Mouse (Mus musculus): ENCODE data around the gene Ccdc9. TPM values are rescaled to one million over a fixed set of nuclear protein-coding genes. Genes with fewer than 3 reads are reported as not detected.
"Not testable (repeated sequence)": the region's sequence is repeated elsewhere in the genome, so short reads cannot be mapped to it uniquely, and the experiment has no call there.

The Ccdc9 gene
- polyA plus RNA-seq, 1 experiment from 2014 or later = 43.2 TPM

DNA sequence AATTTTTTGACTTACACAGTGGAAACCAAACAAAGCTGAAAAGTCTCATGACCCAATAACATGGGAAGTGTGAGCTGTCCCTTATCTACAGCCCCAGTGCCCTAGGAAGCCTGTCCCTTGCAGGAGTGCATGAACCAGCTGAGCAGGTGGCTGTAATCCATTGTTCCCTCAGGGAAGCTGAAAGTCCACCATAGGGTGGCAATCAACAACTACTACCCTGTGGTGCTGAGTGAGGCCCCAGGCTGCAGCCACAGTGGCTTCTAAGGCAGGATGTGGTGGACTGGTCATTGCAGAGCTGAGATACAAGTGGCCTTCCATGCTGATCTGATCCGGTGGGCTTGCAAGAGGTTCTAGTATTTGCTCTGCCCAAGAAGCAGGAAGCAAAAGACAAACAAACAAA is 25.5 kb downstream of the Ccdc9 start:
- no peak overlapping the region for H3K9ac ChIP-seq (replicated peaks)
- no peak overlapping the region for H3K4me2 ChIP-seq (replicated peaks)
- H3K9me3 ChIP-seq = peaks cover 6% of the 10 kb centered on the region; the same call in 1 of the 2 replicates
- no peak for ATAC-seq (ENCODE audit: low FRiP score, low read depth)
- H3K36me3 ChIP-seq = no peaks in the 10 kb centered on the region
- H3K27ac ChIP-seq (replicated peaks) = no peak overlapping the region
- no peak overlapping the region for H3K4me3 ChIP-seq
- no peaks in the 10 kb centered on the region for H3K4me1 ChIP-seq
- no peaks in the 10 kb centered on the region for H3K27me3 ChIP-seq
- WGBS = 70% methylated on average over 1 of the region's 1 CpGs

DNA sequence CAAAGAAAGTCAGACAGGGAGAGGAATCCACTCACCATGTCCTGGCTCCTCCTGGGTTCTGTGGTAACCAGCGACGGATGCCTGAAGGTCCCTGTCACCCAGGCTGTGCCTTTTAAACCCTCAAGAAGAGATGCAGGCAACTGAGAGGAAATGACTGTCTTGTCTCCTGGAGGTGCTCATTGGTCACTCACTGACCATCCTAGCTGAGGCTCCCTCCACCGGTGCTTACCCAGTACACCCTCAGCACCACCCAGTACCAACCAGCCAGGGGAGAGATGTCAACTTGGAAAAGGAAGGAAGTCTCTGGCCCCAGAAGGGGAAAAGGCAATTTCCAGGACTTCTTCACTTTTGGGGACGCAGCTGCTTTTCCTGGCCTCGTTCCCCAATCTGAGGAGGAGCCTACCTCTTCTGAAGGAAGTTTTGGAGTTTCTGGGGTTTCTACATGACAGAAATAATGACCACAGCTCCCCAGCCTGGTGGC is 27.4 kb downstream of the Ccdc9 start, which contains the start of gene C5ar1:
Gene C5ar1 (minus strand): TSS at position 431 of the 481 bp plus-strand sequence.
- Histone ChIP-seq H3K9ac (replicated peaks) (no peak within 1 kb of the TSS), H3K27ac (replicated peaks) (no peak within 1 kb of the TSS), H3K27me3 (no peaks in the 10 kb centered on the region), H3K4me2 (replicated peaks) (no peak within 1 kb of the TSS), H3K36me3 (no peaks in the 10 kb centered on the region), H3K9me3 (no peaks in the 10 kb centered on the region), H3K4me1 (no peaks in the 10 kb centered on the region), H3K4me3 (no peak within 1 kb of the TSS)
- no peak for ATAC-seq (ENCODE audit: low FRiP score, low read depth)
- WGBS = 93% methylated on average over 5 of the region's 5 CpGs

DNA sequence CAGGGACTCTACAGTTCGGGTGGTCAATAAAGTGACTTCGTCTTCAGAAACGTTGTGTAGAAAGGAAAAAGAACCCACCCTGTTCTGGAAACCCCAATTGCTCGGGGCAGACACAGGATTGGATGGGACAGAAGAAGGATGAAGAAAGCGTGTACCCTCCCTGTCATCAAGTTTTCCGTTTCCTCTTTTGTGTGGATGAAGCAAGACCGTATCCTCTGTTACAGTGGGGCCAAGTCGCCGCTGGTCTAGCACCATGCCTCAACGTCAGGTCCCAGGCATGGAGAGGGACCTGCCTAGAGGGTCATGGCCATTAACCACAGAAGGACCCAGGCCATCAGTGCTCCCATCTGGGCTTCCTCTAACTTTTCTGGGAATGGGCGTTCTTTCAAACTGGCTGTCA is 28.8 kb downstream of the Ccdc9 start:
- Histone ChIP-seq H3K4me3 (no peak overlapping the region), H3K9me3 (no peaks in the 10 kb centered on the region), H3K4me2 (replicated peaks) (no peak overlapping the region), H3K36me3 (no peaks in the 10 kb centered on the region), H3K27me3 (no peaks in the 10 kb centered on the region), H3K4me1 (no peaks in the 10 kb centered on the region), H3K9ac (replicated peaks) (no peak overlapping the region), H3K27ac (replicated peaks) (no peak overlapping the region)
- ATAC-seq (ENCODE audit: low FRiP score, low read depth) = no peak
- WGBS = 89% methylated on average over 11 of the region's 11 CpGs

DNA sequence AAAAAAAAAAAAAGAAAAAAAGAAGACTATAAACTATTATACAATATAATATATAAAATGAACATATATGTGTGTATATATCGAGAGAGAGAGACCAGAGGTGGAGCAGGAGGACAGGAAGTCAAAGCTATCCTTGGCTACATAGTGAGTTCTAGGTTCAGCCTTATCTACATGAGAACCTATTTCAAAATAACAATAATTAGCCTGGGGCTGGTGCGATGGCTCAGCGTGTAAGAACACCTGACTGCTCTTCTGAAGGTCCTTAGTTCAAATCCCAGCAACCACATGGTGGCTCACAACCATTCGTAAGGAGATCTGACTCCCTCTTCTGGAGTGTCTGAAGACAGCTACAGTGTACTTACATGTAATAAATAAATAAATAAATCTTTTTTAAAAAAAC is 30.6 kb downstream of the Ccdc9 start:
- H3K36me3 ChIP-seq; ATAC-seq (ENCODE audit: low FRiP score, low read depth); H3K4me1 ChIP-seq; H3K4me3 ChIP-seq; H3K27me3 ChIP-seq; H3K4me2 ChIP-seq (replicated peaks); H3K9ac ChIP-seq (replicated peaks); H3K9me3 ChIP-seq; H3K27ac ChIP-seq (replicated peaks): not testable (repeated sequence)
- WGBS = 80% methylated on average over 4 of the region's 4 CpGs

DNA sequence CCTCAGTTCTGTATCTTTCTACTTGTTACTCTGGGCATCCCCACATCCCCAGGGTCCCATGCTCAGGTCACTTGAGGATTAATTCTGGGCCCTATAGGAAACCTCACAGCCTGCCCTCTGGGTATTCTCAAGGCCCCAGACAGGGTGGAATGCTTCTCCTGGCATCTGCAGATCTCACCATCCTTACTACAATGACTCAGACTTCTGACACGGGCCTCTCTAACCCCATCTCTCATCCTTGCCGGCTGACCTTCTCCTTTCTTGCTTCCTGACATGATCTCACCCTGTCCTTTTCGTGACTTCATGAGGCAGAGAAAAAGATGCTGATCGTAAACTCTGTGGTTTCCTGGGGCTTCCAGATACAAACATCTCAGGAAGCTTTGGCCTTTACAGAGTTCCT is 32.4 kb downstream of the Ccdc9 start:
- Histone ChIP-seq H3K4me1 (no peaks in the 10 kb centered on the region), H3K4me2 (replicated peaks) (no peak overlapping the region), H3K27me3 (no peaks in the 10 kb centered on the region), H3K27ac (replicated peaks) (no peak overlapping the region), H3K9ac (replicated peaks) (no peak overlapping the region), H3K4me3 (no peak overlapping the region), H3K9me3 (no peaks in the 10 kb centered on the region), H3K36me3 (no peaks in the 10 kb centered on the region)
- no peak for ATAC-seq (ENCODE audit: low FRiP score, low read depth)
- WGBS = 70% methylated on average over 4 of the region's 4 CpGs

DNA sequence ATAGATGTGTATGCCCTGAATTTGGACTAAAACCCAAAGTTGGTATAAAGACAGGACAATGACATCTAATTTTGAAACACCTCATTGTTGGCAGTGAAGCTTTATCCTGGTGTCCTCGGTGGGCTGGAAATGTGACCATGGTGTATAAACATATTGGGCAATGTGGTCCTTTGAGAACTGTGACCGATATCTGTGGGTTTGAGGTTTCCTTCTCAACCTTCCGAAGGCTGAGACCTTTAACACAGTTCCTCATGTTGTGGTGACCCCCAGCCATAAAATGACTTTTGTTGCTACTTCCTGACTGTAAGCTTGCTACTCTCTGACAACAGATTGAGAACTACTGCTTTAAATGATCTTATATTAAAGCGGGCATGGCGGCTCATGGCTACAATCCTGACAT is 35.9 kb downstream of the Ccdc9 start:
- Histone ChIP-seq H3K36me3 (no peaks in the 10 kb centered on the region), H3K27ac (replicated peaks) (no peak overlapping the region), H3K27me3 (no peaks in the 10 kb centered on the region), H3K4me1 (no peaks in the 10 kb centered on the region), H3K4me3 (no peak overlapping the region), H3K4me2 (replicated peaks) (no peak overlapping the region), H3K9ac (replicated peaks) (no peak overlapping the region), H3K9me3 (no peaks in the 10 kb centered on the region)
- ATAC-seq (ENCODE audit: low FRiP score, low read depth) = no peak
- 85% methylated on average over 5 of the region's 5 CpGs for WGBS

DNA sequence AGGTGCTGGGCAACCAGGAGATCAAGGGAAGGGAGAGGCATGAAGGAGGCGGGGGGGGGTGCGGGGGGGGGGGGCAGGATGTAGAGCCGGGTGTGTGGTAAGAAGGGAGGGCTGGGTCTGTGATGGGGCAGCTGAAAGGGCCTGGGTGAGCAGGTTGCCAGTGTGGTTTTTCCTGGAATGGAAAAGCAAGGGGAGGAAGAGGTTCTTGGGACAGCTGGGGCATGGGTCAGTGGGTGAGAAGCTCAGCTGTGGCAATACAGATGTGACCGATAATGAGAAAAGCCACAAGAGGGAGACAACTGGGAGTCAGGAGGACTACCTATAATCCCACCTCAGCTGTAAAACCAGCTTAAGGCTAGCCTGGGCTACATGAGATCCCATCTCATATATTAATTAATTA is 40.6 kb downstream of the Ccdc9 start:
- Histone ChIP-seq H3K27me3 (no peaks in the 10 kb centered on the region), H3K27ac (replicated peaks) (no peak overlapping the region), H3K4me3 (no peak overlapping the region), H3K4me2 (replicated peaks) (no peak overlapping the region), H3K9me3 (no peaks in the 10 kb centered on the region), H3K9ac (replicated peaks) (no peak overlapping the region), H3K4me1 (no peaks in the 10 kb centered on the region), H3K36me3 (no peaks in the 10 kb centered on the region)
- ATAC-seq (ENCODE audit: low FRiP score, low read depth) = no peak
- 70% methylated on average over 1 of the region's 4 CpGs for WGBS

DNA sequence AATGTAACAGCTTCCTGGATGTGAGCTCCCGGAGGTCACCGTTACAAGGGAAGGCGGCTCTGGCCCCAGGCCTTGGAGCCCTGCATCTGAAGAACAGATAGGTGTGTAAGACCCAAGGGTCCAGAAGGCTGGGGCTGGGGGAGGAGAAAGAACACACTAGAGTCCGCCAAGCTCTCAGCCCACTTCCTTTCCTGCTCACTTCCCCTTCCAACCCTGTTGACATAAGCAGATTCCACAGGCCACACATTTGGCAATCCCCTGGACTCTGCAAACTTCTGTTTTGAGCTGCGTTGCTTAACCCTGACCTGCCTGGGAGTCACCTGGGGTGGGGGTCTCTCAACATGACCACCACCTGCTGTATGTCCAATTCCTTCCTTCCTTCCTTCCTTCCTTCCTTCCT is 42.5 kb downstream of the Ccdc9 start, which contains the start of gene C5ar2:
Gene C5ar2 (minus strand): TSS at position 88 of the 400 bp plus-strand sequence.
- H3K9ac ChIP-seq (replicated peaks) = no peak within 1 kb of the TSS
- H3K27ac ChIP-seq (replicated peaks) = no peak within 1 kb of the TSS
- 82% methylated on average over 5 of the region's 5 CpGs for WGBS

DNA sequence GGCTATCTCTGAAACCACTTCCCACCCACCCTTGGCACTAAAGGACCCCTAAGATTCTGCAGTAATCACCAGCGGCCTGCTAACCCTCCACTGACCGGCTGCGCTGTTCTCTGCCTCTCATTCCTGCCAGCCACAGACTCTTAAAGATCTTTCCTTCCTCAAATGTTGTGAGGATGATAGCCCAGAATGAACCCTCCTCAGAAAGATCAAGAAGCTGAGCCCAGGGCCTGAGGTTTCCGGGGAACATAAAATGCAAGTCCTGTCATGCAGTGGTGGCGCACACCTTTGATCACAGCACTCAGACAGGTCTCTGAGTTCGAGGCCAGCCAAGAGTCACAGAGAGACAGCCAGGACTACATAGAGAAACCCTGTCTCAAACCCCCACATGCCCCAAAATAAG is 44.4 kb downstream of the Ccdc9 start:
- 86% methylated on average over 6 of the region's 6 CpGs for WGBS
- H3K9me3 ChIP-seq = no peaks in the 10 kb centered on the region
- H3K27me3 ChIP-seq = no peaks in the 10 kb centered on the region
- H3K4me2 ChIP-seq (replicated peaks) = no peak overlapping the region
- no peak for ATAC-seq (ENCODE audit: low FRiP score, low read depth)
- H3K27ac ChIP-seq (replicated peaks) = no peak overlapping the region
- no peak overlapping the region for H3K9ac ChIP-seq (replicated peaks)
- no peak overlapping the region for H3K4me3 ChIP-seq
- H3K4me1 ChIP-seq = no peaks in the 10 kb centered on the region
- no peaks in the 10 kb centered on the region for H3K36me3 ChIP-seq

More for the DNA sequence above, 42.5 kb downstream of the Ccdc9 start, which contains the start of gene C5ar2:
- Histone ChIP-seq H3K36me3 (no peaks in the 10 kb centered on the region), H3K4me2 (replicated peaks) (no peak within 1 kb of the TSS), H3K9me3 (no peaks in the 10 kb centered on the region), H3K4me1 (no peaks in the 10 kb centered on the region), H3K27me3 (no peaks in the 10 kb centered on the region), H3K4me3 (no peak within 1 kb of the TSS)
- no peak for ATAC-seq (ENCODE audit: low FRiP score, low read depth)

DNA sequence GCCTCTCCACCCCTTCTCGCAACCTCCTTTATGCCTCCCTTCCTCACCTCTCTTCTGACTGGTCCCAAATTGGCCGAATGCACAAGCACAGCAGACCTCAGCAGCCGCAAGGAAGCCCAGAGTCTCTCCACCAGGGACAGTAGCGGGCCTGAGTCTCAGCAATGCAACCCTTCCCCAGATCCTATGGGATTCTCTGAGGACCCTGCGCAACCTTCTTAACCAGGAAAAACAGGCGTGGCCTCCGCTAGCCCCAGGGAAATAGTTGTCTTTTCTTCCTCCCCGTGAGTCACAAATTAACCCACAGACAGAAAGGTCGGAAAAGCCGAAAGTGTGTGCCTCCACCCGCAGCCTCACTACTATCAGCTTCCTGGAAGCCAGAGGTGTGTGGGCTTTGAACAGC is 44.8 kb downstream of the Ccdc9 start:
- no peak overlapping the region for H3K27ac ChIP-seq (replicated peaks)
- WGBS = 67% methylated on average over 11 of the region's 11 CpGs
- no peaks in the 10 kb centered on the region for H3K27me3 ChIP-seq
- H3K36me3 ChIP-seq = no peaks in the 10 kb centered on the region
- H3K9me3 ChIP-seq = no peaks in the 10 kb centered on the region
- ATAC-seq (ENCODE audit: low FRiP score, low read depth) = no peak
- H3K9ac ChIP-seq (replicated peaks) = no peak overlapping the region
- H3K4me1 ChIP-seq = no peaks in the 10 kb centered on the region
- H3K4me3 ChIP-seq = no peak overlapping the region
- no peak overlapping the region for H3K4me2 ChIP-seq (replicated peaks)

DNA sequence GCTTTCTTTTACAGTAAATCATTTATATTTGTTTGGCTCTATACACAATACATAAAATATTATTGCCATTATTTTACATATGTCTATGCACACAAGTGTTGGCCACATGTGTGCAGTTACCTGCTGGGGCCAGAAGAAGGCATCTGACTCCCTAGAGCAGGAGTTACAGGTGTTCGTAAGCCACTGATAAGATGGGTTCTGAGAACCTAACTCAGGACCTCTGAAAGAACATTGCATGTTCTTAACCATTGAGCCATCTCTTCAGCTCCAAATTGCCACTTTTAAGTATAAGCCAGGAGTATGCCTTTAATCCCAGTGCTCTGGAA is 45.7 kb downstream of the Ccdc9 start:
- Histone ChIP-seq H3K36me3 (no peaks in the 10 kb centered on the region), H3K27ac (replicated peaks) (no peak overlapping the region)

DNA sequence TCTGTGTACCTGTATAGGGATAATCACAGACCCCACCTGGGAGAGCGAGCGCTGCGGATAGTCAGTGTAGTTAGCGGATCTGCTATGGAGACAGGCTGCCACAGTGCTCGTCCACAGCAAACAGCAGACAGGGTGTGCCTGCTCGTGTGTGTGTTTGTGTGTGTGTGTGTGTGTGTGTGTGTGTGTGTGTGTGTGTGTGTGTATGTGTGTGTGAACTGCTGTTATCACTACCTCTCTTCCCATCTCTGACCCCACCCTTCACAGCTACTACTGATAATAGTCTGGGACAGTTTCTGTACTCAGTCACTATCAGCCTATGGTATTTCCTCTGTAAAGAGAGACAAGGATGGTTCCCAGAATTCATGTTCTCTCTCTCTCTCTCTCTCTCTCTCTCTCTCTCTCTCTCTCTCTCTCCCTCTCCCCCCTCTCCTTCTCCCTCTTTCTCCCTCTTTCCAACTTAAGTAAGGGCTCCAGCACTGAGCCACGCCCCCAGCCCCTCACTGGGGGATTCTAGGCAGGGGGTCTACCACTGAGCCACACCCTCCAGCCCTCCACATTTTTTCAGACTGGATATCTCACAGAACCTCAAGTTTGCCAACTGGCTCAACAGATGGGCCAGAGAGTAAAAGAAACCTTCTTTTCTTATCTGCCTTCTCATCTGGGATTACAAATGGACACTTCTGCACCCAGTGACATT is 46.2 kb downstream of the Ccdc9 start:
- Histone ChIP-seq H3K27me3 (no peaks in the 10 kb centered on the region), H3K4me2 (replicated peaks) (no peak overlapping the region), H3K9ac (replicated peaks) (no peak overlapping the region), H3K27ac (replicated peaks) (no peak overlapping the region), H3K9me3 (no peaks in the 10 kb centered on the region), H3K4me1 (no peaks in the 10 kb centered on the region), H3K4me3 (no peak overlapping the region), H3K36me3 (no peaks in the 10 kb centered on the region)
- no peak for ATAC-seq (ENCODE audit: low FRiP score, low read depth)
- 83% methylated on average over 7 of the region's 7 CpGs for WGBS

More for the DNA sequence above, 45.7 kb downstream of the Ccdc9 start:
- Histone ChIP-seq H3K4me3 (no peak overlapping the region), H3K4me1 (no peaks in the 10 kb centered on the region), H3K27me3 (no peaks in the 10 kb centered on the region), H3K9me3 (no peaks in the 10 kb centered on the region), H3K9ac (replicated peaks) (no peak overlapping the region), H3K4me2 (replicated peaks) (no peak overlapping the region)
- ATAC-seq (ENCODE audit: low FRiP score, low read depth) = no peak
- WGBS = 94% methylated on average over 1 of the region's 1 CpGs

DNA sequence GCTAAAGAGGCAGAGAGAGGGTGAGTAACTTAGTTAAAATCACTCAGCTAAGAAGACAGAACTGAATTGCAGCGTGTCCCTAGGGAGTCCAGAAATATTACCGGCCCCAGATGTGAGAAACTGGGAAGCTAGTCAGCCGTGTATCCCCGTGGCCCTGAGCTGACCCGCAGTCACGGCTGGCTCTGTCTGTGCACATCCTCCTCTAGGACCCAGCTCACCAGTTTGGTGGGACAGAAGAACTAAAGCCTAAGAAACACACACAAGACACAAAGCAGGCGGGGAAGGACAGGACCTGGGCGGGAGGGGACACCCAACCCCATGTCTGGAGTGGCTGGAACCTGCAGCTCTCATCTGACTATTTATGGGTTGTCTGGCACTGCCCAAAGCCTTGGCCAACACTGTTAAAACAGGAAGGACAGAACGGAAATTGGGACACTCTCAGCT is 47.0 kb downstream of the Ccdc9 start:
- Histone ChIP-seq H3K4me1 (no peaks in the 10 kb centered on the region), H3K27ac (replicated peaks) (no peak overlapping the region), H3K4me3 (no peak overlapping the region), H3K9me3 (no peaks in the 10 kb centered on the region), H3K4me2 (replicated peaks) (no peak overlapping the region), H3K27me3 (no peaks in the 10 kb centered on the region), H3K36me3 (no peaks in the 10 kb centered on the region), H3K9ac (replicated peaks) (no peak overlapping the region)
- ATAC-seq (ENCODE audit: low FRiP score, low read depth) = no peak
- WGBS = 67% methylated on average over 9 of the region's 9 CpGs

All from midbrain, embryonic 12.5 days (tissue).